Mouse (Mus musculus) heart, postnatal 10 days (tissue): Measurements from ENCODE around the gene Fsip1. TPM values are rescaled to one million over a fixed set of nuclear protein-coding genes. Genes with fewer than 3 reads are reported as not detected.
"Not testable (repeated sequence)": the region's sequence is repeated elsewhere in the genome, so short reads cannot be mapped to it uniquely, and the experiment has no call there.

ENCODE experiments used
- DNase-seq, 2 experiments: peaks; one replicate each; pipeline ENCODE4 v3.0.0; 2021
- intact Hi-C: fragments of 180-260 bp; cut with DNase I; formaldehyde crosslinking; loops from one replicate; pipeline ENCODE4 v1.15.1; 2025
- total RNA-seq, 2 experiments: library from RNA; stranded (reverse); gene quantifications; 2 replicates each; pipeline ENCODE4 v1.2.3; 2021

Fsip1 gene
- total RNA-seq, 2 experiments from 2014 or later: not detected

DNA sequence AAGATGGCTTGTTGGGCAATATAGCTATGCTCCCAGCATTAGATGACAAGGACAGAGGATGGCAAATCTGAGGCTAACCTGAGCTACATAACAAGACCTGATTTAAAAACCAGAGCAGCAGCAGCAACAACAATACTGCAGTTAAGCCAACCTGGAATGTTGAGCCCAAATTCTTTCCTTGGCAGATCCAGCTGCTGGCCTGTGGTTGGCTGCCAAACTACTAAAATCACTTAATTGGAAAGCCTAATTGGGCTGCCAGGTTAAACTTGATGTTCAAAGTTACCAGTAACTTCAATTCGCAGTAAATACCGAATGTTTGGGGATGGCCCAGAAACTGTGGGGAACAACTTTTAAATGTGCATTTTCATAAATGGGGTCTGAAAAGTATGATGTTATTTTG, 74.6 kb downstream of the Fsip1 start:
- DNase-seq: no peak
- intact Hi-C loops: no loop called here

DNA sequence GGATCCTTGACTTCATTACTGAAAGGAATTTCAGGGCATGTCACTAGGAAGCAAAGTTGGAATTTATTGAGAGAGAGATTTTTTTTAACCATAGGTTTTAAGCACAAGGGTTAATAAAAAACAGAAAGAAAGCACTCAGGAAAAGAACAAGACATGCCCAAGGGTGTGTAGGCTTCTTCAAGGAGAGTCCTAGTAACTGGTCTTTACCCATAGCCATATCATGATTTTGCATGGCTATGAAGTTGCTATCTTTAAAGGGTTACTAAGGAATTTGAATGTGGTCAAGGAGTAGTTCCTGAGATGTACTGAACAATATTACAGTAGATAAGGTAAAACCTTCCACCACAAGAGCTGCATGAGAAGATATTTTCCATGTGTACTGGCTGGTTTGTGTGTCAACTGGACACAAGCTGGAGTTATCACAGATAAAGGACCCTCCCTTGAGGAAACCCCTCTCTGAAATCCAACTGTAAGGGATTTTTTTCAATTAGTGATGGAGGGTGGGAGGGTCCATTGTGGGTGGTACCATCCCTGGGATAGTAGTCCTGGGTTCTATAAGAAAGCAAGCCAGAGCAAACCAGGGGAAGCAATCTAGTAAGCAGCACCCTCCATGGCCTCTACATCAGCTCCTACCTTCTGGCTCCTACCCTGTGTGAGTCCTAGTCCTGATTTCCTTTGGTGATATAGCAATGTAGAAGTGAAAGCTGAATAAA, 76.7 kb downstream of the Fsip1 start:
- intact Hi-C loops: no loop called here

DNA sequence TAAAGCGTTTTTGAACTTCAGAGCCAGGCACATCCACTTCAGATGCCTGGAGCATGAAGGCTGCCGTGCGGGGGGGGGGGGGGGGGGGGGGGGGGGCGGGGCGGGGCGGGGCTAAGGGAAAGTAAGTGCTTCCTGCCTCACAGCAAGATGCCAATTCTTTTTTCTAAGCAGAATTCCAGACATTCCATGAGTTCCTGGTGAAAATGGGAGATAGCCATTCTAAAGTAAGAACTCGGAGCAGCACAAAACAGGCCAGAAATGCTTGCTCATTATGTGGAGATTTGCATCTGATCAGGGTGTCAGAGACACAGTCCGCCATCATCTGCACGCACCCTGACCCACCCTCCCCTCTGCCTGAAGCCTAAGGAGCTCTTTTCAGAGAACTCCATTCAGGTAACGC, 77.3 kb downstream of the Fsip1 start:
- DNase-seq: peak in 1 of 2 experiments; percentile 20
- intact Hi-C loops: no loop called here

More for the DNA sequence above, 76.7 kb downstream of the Fsip1 start:
- no peak for DNase-seq

DNA sequence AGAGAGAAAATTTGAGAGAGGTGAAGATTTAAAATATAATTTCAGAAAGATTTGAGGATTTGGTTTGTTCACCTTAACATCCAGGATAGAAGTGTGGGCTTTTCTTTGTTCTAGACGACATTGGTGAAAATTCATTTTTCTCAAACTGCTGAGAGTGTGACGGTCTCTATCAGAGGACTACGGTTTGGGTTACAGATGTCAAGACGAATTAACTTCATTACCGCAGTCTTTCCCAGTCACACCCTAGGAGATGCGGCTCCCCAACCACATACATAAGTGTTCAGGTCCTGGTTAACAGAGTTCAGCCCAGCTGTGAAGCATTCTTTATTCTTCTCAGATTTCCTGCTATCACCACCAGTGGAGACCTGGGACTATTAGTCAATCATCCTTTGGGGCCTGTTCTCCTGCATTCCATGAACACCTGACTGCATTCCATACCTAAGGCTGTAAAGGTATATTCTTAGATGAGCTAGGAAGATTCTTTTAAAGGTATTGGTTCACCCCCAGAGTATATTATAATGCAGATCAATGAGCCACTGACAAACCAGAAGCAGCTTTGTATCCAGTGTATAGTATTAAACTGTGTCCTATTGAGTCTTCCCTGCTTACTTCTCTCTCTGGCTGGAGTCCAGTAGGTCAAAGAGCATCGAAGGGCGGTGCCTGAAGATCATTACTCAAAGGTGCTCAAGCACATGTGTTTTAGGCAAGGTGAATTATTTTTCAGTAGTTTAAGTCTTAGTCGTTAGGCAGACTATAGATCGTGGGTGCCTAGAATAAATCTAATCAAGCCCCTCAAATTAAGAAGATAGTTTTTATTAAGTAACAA, 82.0 kb downstream of the Fsip1 start:
- intact Hi-C loops: no loop called here

DNA sequence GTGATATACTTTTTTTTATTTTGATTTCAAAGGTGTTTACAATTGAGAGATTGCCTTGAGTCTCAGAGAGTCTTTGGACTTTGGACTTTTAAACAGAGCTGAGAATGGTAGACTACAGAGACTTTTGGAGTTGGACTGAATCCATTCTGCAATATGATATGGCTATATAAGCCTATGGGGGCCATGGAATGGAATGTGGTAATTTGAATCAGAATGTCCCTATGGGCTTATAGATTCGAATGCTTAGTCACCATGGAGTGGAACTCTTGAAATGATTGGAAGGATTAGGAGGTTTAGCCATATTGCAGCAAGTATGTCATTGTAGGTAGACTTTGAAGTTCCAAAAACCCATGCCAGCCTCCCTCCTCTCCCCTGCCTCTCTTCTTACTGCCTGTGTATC, 88.5 kb downstream of the Fsip1 start:
- DNase-seq: no peak
- intact Hi-C loops: no loop called here

More for the DNA sequence above, 82.0 kb downstream of the Fsip1 start:
- DNase-seq: no peak

DNA sequence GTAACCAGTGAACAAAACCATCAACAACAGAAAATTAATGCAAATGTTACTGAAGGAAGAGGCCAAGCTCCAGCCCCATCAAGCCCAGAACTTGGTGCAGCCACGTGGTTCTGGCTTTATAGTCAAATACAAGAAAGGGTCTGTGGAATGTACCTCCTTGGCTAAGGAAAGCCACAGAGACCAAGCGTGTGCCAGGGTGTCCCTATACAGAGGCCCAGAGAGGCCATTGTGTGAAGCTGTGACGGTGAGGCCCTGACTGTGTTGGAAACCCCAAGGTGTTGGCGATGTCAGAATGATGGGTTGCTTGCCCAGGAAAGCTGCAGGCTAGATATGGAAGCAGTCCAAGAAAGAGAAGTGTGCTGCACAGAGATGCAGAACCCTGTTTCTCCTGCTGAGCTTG, 89.0 kb downstream of the Fsip1 start:
- no peak for DNase-seq
- intact Hi-C loops: no loop called here

DNA sequence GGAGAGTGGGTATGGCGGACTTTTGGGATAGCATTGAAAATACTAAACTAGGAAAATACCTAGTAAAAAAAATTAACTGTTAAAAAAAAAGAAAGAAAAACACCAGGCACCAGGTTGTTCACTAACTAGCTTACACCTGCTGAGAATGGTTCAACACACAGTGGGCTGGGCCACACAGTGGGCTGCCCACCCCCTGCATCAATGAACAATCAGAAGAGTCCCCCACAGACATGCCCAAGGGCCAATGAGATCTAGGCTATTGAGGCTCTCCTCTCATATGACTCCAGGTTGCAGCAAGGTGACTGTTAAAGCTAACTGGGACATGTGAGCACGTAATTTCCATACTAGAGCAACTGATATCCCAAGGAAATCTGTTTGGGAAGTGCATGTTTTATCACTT, 91.1 kb downstream of the Fsip1 start:
- intact Hi-C loops: no loop called here
- no peak for DNase-seq

DNA sequence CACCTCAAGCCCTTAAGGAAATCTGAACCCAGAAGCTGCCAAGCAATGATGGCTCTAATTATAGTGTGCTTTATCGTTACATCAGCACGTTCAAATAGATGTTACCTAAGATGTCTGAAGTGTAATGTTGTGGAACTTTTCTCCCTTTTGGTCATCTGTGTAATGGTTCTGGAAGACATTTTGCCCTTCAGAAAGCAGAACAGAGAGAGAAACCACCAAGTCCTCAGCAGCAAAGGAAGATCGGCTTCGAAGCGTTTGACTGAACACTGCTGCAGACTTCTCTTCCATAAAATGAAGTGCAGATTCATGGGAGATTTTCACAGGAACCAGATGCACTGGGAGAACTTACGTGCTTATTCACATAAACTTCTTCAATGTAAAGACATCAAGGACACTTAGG, 92.6 kb downstream of the Fsip1 start:
- DNase-seq: no peak
- intact Hi-C loops: no loop called here

DNA sequence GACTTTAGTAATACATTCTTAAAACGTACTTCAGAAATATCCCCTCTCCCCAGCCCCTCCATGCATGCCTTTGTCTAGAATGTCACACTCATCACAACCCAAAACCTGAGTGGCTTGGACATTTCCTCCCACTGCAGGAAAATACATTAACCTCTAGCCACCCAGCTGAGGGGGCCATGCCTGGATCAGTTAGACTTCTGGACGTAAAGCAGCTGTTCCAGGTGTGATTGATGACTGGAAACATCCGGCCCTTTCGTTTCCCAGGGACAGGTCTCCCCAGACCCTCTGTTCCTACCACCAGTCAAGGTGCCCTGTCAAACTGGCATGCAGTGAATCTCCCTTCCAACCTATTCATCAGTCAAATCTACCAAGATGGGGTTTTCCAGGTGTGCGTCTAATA, 94.3 kb downstream of the Fsip1 start:
- intact Hi-C loops: no loop called here

DNA sequence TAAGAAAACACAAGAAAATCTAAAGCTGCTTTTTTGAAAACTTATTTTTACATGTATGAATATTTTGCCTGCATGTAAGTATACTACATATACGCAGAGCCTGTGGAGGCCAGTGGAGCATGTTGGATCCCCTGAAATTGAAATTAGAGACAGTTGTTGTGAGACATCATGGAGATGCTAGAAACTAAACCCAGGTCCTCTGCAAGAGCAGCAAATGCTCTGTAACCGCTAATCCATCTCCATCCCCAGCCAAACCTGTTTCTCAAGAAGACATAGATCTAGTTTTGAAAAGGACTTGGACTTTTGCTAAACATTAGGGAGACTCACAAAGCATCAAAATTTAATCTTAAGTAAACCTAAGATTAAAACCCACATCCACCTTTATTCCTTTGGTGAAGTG, 95.8 kb downstream of the Fsip1 start:
- DNase-seq: no peak
- intact Hi-C loops: no loop called here

More for the DNA sequence above, 94.3 kb downstream of the Fsip1 start:
- no peak for DNase-seq

DNA sequence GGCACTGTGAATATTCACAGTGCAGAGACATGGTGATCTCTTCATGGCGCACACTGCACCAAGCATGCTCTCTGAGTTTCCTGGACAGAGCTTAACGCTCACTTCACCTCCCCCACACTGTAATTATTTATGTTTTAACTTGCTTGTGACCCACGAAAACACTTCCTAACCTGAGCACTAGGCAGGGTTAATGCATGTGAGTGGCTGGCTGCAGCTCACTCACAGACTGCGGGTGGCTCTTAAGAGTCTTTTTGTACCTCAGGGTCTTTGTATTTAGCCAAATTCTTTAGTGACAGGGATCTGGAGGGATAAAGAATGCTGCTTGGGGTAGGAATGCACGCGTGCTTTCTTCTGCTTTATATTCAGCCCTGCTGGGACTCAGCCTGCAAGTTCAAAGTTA, 96.2 kb downstream of the Fsip1 start:
- no peak for DNase-seq
- intact Hi-C loops: no loop called here

DNA sequence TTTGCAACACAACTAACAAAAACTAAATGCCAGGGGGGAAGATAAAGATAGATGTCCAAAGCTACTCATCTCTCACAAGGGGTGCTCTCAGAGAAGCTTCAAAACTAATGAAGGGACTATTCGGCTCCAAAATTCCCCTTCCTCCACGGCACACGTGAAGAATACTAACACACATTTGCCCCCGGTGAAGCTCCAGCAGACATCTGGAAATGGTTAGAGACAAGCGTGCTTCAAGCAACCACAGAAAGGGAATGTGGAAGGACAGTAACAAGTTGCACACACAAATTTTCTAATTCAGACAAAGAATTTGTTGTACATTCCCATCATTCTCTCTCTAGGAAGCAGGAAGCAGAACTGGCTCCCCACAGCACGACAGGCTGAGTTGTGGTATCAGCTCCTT, 97.6 kb downstream of the Fsip1 start:
- intact Hi-C loops: no loop called here
- DNase-seq: no peak

DNA sequence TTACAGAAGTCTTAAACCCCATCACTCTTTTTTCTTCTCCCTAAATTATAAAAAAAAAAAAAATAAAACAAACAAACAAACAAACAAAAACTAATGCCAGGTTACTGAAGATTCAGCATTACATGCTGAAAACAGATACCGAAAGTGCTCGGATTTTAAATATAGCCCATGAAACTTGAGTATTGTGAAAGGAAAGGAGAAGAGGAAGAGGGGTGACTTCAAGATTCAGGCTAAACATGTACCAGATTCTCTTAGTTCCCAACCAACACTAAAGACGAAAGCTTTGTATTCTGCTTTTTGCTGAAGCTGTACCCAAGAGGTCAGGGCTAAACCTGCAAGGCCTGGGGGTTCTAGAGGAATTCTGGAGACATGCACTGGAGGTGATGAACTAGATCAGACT, 98.7 kb downstream of the Fsip1 start:
- no peak for DNase-seq
- intact Hi-C loops: no loop called here

DNA sequence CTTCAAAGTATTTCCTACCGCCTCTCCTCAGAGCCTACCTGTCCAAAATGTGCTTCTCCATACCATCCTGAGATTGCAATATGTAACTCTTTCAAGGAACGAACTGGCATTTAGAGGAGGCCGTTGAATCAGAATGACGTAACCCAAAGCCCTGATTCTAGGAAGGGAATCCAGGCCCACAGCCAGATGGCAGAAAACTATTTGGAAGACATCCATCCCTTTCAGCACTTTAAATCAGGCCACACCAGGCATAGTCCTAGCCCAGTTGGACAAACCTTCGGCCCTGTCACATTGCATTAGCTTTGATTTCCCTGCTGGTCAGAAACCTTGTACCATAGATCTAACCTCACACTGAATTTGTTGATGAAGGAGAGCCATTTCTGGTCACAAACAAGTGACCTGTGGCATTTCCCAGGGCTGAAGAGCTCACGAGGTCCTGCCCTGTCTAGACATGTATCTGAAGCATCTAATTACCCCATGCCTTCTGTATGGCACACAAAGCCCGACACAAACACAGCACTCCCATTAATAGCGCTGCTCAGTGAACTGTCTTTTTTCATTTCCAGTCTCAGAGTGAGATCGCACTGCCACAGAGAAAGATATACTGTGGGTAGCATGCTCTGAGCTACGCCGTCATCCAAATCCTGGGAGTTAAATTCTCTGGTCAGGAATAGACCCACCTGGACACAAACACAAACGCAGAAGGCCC, 106.8 kb downstream of the Fsip1 start:
- DNase-seq: peak; percentile 93
- intact Hi-C loops: no loop called here

DNA sequence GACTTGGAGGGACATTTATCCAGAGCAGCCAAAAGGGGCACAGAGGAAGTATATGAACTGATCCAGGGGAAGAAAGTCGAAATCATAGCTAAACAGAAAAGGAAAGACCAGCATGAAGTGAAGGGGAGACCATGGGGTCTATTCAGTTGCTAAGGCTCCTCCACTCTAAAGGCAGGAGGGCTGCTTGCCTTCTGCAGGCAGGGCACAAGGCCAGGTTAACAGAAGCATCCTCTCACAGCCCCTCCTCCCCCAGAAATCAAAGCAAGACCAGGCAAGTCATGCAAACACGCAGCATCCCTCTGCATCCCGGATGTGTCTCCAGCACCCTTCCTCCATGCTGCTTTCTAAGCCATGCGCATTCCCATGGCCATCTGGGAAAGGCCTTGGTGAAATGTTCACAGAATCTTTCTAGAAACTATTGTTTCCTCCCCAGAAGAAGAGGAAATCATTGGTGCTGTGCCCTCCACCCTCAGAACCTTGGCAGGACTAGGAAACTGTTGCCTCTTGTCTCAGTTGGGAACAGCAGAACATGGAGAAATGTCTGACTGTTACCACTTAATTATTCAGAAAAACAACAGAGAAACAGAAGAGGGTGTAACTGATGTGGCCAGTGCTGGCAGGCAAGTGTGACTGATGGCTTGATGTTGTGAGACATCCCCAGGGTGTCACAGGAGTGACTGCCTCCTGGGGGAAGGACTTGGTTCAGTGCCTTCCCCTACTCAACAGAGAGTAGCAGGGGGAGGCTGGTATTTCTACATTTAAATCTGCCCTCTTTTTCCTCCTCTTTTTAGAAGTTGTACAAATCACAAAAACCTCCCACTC, 108.2 kb downstream of the Fsip1 start:
- no peak for DNase-seq
- intact Hi-C loops: no loop called here

DNA sequence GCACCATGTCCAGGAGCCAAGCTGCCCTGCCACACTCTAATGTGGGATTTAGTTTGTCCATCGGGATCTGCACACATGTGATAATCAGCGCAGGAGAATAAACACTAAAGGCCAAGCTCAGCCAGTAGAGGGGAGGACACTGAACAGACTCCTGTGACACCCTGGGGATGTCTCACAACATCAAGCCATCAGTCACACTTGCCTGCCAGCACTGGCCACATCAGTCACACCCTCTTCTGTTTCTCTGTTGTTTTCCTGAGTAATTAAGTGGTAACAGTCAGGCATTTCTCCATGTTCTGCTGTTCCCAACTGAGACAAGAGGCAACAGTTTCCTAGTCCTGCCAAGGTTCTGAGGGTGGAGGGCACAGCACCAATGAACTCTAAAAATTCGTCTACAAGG, 109.0 kb downstream of the Fsip1 start:
- intact Hi-C loops, DNase-seq: not testable (repeated sequence)

DNA sequence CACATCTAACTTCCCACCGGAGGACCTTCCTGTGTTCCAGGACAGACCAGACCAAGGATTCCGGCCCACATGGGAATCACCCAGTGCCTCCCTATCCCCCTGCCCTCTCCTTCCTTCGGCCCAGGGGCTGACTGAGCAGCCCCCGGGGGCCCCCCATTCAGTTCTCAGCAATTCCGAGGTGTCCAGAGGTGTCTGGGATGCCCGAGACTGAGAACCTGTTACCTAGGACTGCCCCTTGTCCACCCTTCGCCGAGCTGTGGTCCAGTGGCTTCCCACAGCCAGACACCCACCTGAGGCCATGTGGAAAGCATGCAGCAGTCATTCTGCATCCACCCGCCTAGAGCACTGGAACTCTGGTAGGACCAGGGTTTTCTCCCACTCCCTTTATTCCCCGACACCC, 115.1 kb downstream of the Fsip1 start:
- intact Hi-C loops: no loop called here
- no peak for DNase-seq

DNA sequence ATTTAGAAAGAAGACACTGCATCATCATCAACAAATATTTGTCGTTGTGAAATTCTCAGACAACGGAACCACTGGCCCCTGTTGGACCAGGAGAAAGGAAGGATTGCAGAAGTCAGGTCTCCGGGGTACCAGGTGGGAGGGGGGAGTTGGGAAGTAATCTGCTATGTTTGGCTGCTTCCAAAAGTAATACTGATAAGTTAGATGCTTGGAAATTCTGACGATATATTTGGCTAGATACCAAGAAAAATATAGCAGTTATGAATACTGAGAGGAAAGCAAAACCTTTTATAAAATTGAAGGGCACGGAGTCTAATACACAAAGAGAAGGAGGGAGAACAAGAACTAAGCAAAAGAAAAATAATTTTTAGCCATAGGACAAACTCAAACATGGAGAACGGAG, 117.5 kb downstream of the Fsip1 start:
- intact Hi-C loops: no loop called here
- DNase-seq: no peak

DNA sequence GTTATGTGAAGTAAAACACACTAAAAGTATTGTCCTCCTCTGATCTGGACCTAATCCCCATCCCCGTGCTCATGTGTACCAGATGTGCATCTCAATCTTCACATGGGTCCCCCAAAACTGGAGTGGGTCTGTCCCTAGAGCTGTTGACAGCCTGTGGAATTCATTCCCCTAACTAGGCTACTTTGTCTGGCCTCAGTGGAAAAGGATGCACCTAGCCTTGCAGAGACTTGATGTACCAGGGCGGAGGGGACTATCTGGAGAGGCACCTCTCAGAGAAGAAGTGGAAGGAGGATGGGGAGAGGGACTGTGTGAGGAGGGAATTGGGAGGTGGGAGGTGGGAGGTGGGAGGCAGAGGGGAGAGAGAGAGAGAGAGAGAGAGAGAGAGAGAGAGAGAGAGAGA, 119.0 kb downstream of the Fsip1 start:
- intact Hi-C loops: no loop called here
- no peak for DNase-seq

DNA sequence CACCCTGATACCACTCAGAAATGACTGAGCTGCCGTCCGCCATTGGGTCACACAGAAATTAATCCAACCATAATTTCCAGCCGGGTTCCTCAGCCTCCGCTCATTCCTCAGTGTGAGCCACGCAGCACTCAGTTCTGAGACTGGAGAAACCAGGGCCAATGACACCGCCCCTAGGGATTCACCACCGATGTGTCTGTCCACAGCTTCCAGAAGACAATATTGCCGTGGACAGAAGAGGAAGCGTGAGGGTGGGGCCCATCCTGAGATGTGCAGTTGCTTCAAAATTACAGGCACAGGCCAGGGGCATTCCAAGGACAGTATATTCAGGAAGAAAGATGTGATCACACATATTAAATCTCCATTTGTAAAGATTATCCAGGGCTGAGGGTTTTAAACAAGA, 119.7 kb downstream of the Fsip1 start:
- no peak for DNase-seq
- intact Hi-C loops: no loop called here

DNA sequence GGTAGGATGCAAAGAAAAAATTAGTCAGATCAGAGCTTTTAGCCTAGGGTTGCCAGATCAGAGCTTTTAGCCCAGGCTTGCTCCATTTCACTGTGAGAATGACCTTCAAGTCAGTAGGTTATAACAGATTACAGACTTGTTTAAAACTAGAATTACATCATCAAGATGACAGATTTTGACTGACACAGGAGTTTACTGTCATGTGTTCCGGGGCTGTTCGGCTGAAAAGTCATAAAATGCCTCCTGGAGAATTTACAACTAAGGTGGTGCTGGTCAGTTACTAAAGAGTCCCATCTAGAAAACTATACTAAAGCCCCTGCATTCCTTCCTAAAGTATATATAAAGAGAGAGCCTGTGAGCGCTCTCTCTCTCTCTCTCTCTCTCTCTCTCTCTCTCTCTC, 128.5 kb downstream of the Fsip1 start:
- no peak for DNase-seq
- intact Hi-C loops: no loop called here
